Mouse (Mus musculus) ovary, postnatal 36 days (tissue): Measurements from ENCODE around the gene Col15a1.
A peak's percentile ranks its signal among the peaks of the same experiment; 100 is the strongest.

Source experiments
- DNase-seq: peaks from one replicate; pipeline ENCODE4 v3.0.0; 2022; ENCODE audit warnings: low spot score, mixed read lengths

The Col15a1 gene

GRCm38 (mm10) chr4:47207969-47208420 is at the start of gene Col15a1:
Gene Col15a1 (plus strand): TSS chr4:47208161.
- no peak for DNase-seq

DNA sequence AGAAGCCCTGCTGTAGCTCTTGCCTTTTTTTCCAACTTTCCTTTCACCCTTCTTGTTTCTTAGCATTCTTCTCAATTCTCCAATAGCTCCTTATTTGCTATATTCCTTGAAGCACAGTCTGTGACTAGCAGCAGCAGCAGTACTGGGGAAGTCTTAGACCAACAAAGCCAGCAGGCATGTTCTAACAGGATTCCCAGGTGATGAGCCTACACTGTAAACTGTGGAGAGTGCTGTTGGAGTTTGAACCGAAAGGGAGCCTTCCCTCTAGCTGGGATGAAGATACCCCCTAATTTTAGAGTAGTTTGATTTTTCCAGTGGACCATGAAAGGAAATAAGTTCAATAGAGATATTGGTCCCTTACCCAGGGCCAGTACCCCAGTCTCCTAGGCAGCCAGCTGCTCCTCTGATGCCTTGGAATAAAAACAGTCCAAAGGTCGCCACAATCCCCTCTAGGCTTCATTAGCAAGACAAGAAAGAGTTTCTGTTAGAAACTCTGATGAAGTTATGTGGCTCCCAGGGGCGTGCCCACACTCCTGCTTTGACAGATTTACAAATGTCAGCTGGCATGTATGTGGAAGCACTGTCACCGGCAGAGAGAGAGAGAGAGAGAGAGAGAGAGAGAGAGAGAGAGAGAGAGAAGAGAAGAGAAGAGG is 46.7 kb upstream of the Col15a1 start:
- no peak for DNase-seq

DNA sequence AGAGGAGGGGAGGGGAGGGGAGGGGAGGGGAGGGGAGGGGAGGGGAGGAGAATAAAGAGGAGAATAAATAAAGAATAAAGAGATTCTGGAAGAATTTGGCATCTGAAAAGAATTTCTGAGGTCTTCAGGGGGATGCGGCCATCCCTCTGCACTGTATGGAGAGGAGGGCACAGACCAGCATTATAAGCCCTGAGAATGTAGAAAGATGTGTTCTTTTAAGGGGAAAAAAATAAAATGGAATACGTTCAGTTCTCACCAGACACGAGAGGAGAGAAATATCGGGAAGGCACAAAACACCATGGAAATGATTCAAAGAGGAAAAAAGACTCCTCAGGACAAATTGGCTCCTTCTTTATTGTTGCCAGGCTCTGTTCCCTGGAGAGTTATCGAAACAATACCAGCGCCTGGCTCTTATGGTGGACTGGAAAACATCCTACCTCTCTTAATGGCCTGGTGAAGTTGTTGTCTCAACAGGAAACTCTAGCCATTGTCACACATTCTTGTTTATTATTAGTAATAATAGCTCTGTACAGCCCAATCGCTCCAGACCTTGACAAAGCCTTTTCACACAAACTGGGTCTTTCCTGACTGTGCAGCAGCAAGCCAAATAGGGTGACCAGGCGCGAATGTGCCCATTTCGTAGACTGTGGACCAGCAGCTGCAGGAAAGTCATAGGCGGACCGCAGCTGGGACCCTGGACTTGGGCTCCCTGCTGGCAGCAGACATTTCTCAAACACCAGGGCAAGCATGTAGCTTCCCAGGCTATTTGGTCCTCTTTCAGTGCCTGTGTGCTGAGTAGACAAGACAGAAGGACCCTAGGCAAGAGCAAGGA is 46.0 kb upstream of the Col15a1 start:
- no peak for DNase-seq

GRCm38 (mm10) chr4:47172314-47172713 is 35.6 kb upstream of the Col15a1 start:
- DNase-seq = no peak

DNA sequence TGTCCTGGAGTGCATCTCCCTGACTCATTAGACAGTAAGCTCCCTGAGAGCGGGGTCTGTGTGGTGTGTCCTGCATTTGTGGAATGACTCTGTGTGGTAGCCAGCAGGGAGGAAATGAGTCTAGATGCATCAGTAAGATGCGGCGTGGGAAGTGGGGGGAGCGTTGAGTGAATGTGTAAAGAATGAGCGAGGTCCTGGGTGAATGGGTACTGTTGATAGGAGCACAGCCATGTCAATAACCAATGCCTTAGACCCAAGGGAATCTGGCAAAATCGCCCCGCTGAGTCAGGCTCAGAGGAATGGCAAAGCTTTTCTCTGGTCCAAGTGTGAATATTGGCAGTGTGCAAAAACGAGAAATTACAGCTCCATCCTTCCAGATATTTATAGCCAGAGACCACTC is 30.9 kb upstream of the Col15a1 start:
- DNase-seq = no peak

- DNase-seq = no peak
These were observed 29.6 kb upstream of the Col15a1 start for GRCm38 (mm10) chr4:47178261-47178961.

DNA sequence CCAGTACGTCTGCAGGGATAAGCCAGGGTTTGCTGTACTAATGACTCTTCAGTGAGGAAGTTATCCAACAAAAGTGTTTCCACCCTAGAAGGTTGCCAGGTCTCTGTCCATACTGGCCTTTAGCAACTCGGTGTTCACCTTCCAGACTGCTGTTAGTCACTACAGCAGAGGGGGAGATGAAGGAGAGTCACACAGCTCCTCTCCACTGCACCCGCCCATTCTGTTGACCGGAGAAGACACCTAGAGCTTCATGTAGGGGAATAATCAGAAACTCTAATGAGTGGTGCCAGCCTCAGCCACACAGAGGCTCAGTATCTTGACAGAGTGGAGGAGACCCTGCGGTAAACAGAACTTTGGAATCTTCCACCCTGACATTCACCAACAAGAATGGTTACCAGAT is 28.4 kb upstream of the Col15a1 start:
- no peak for DNase-seq

DNA sequence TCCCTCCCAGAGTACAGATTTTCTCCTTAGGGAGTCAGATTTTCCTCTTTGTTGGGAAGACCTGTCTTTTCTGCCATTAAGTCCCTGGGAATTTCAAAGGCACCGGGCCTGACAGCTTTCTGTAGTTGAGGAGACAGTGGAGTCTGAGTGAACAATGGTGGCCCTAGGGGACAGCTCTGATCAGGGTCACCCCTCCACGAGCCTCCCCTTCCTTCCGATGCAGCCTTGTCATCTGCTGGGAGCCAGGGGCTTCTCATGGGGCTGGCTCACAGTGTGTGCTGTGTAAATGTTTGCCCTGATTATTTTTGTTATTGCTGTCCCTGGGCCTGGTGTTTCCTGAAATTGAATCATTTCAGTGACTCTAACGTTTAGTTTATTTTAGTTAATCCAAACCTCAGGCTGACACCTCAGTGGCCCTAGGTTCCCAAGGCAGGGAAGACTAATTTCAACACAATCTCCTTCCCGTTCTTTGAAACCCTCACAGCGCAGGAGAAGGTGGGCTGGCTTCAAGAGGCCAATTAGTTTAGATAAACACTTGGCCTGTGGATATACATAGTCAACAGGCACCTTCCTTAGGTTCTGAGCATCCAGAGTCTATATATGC is 23.8 kb upstream of the Col15a1 start:
- no peak for DNase-seq

DNA sequence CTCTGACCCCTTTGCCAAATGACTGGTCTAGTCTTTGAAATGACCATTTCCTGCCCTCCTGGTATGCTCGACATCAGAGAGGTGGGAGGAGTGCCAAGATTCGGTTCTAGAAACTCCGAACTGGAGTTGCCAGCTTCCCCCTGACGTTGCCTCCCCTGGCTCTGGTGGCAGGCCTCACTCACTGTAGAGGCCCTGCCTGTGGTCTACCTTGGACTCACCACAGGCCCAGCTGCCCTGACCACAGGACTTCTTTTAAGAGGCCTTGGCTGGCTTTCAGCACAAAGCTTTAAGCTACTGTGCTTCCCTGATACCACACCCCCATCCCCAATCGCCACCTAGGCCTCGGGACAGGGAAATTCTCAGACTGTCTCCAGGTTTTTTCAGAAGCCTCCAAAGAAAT is 21.4 kb upstream of the Col15a1 start:
- no peak for DNase-seq

DNA sequence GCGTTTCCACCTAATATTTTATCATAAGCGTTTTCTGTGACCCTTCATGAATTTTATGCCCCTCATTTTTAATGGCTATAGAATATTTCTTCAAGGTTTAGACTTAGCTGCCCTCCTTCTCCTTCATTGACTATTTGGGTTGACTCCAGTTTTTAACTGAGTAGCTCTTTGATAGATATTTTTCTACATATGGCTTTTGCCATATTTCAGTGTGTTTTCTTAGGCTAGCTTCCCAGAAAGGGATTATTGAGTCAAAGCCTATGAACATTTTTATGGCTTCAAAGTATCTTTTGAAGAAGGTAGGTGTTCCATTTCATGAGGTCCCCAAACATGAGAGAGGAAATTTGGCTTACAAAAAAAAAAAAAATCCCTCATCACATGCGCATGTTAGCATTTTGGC is 11.8 kb upstream of the Col15a1 start:
- DNase-seq = no peak

- no peak for DNase-seq
These were observed 4.3 kb upstream of the Col15a1 start for GRCm38 (mm10) chr4:47203643-47204042.

DNA sequence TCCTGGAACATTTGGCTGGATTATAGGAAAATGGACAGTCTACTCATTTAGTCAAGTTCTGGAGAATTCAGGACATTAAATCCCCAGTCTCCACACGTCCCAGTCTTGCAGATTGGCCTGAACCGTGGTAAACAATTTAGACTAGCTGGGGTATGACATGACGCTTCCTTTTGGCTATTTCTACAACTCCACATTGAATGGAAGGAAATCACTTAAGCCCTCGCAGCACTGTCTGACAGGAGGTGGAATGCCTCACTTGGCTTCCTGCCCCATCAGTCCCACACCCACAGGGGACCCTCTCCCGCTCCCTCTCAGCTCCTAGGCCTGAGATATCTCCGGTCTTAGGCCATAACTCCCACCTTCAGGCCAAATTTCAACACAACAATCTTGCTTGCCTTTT is 2.1 kb upstream of the Col15a1 start:
- DNase-seq = no peak

GRCm38 (mm10) chr4:47208421-47208991 is 545 bp downstream of the Col15a1 start:
- no peak for DNase-seq

DNA sequence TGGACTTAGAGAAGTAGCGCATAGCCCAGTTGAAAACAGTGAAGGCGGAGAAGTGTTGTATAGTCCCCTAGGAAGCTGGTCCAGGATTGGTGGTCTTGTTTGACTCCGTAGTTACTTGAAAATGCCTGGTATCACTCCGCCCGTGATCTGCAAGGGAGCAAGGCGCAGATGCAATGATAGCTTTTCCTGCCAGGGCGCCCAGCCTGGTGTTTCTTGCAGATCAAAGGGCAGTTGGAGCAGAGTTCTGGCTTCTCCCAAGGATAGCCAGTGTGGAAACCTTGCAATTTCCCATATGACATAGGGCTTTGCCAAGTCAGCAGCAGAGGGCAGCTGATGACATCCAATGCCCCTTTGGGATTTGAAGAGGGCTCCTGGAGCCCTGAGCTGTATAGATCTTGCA is 1.5 kb downstream of the Col15a1 start:
- DNase-seq = no peak

- DNase-seq = no peak
These were observed 10.9 kb downstream of the Col15a1 start for GRCm38 (mm10) chr4:47218828-47219227.

GRCm38 (mm10) chr4:47219393-47219792 is 11.4 kb downstream of the Col15a1 start:
- no peak for DNase-seq

GRCm38 (mm10) chr4:47220544-47220943 is 12.6 kb downstream of the Col15a1 start:
- DNase-seq = no peak

DNA sequence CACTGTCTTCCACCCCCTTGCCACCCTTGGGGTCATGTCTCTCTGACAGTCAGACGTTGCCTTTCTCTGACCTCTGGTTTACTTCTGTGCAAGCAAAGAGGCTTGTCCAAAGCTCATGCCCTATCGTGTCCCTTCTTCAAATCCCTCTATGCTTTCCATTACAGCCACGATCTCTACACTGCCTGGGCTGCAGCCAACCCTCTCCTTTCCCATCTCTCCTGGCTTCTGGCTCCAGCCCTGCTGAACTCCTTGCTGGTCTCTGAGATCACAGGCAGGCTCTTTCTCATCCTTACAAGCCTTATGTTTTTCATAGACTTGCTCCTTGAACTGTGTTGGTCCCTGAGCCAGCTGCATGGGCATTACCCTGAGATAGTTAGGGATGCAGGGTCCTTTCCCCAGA is 14.2 kb downstream of the Col15a1 start:
- no peak for DNase-seq

GRCm38 (mm10) chr4:47225920-47226319 is 18.0 kb downstream of the Col15a1 start:
- DNase-seq = no peak

DNA sequence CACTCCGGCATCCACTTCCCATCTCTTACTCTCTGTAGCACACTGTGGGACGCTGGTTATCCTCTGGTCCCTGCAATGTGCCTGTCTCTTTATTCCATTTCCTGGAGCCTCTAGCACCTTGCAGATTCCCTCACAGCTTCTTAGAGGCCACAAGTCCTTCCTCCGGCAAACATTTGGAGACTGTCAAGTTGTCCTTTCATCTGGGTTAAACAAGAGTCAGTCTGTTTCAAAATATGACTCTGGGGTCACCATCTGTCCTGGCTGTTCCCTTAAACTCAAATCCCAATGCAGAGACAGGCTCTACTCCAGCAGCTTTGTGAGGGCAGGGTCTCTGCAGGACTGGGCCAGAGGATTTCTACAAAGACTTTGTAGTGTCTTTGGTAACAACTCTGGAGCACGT is 19.1 kb downstream of the Col15a1 start:
- DNase-seq = no peak

DNA sequence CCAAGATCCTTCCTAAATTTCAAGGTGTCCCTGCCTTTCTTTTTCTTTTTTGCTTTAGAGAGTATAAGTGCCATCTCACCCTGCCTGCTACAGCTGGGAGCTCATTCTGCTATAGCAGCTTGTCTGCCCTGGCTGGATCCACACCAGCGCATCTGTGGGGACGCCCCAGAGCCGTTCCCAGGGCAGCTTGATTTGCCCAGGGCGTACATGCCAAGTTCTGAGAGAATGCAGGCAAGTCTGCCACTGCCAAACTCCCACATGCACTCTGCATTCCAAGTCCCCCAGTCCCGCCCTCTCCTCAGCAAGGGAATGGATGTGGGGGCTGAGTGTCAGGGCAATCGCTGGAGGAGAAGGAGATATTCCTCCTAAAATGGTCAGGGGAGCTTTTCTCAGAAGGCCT is 19.8 kb downstream of the Col15a1 start:
- peak; percentile 62 for DNase-seq

GRCm38 (mm10) chr4:47228945-47229344 is 21.0 kb downstream of the Col15a1 start:
- no peak for DNase-seq
